Mouse (Mus musculus) lung, embryonic 14.5 days (tissue): ENCODE measurements around the gene Srpr. TPM values are rescaled to one million over a fixed set of nuclear protein-coding genes. Genes with fewer than 3 reads are reported as not detected.

Source experiments
- ATAC-seq: fragments of 200-750 bp; cut with Nextera tagmentation; 2 replicates; pipeline ENCODE4 v1.8.0; 2017; ENCODE audit warnings: mild to moderate bottlenecking, moderate TSS enrichment, moderate library complexity; ENCODE audit not compliant: insufficient read depth
- DNase-seq: peaks from one replicate; pipeline ENCODE4 v3.0.0-alpha.2; 2015
- H3K27ac ChIP-seq: fragments of 300-500 bp; sonication (generic); 2 replicates; pipeline ENCODE4 v1.5.1; 2014; ENCODE audit warnings: low read depth, mild to moderate bottlenecking, moderate library complexity
- H3K27me3 ChIP-seq: fragments of 300-500 bp; sonication (generic); 2 replicates; pipeline ENCODE4 v1.6.1; 2014; ENCODE audit warnings: low read length, control low read depth; ENCODE audit not compliant: insufficient read depth
- H3K36me3 ChIP-seq: fragments of 300-500 bp; sonication (generic); 2 replicates; pipeline ENCODE4 v1.6.1; 2014; ENCODE audit warnings: control low read depth; ENCODE audit not compliant: insufficient read depth
- H3K4me1 ChIP-seq: fragments of 300-500 bp; sonication (generic); 2 replicates; pipeline ENCODE4 v1.6.1; 2014; ENCODE audit warnings: antibody characterized with exemption, control low read depth; ENCODE audit not compliant: insufficient read depth
- H3K4me2 ChIP-seq: fragments of 300-500 bp; sonication (generic); 2 replicates; pipeline ENCODE4 v1.6.1; 2014; ENCODE audit warnings: mild to moderate bottlenecking
- H3K4me3 ChIP-seq: fragments of 300-500 bp; sonication (generic); 2 replicates; pipeline ENCODE4 v1.5.1; 2014; ENCODE audit warnings: low read depth, low read length
- H3K9ac ChIP-seq: fragments of 300-500 bp; sonication (generic); 2 replicates; pipeline ENCODE4 v1.6.1; 2014
- H3K9me3 ChIP-seq: fragments of 300-500 bp; sonication (generic); 2 replicates; pipeline ENCODE4 v1.6.1; 2016; ENCODE audit warnings: low read depth, low read length, control low read depth
- CTCF ChIP-seq: IDR thresholded peaks from 2 replicates; pipeline ENCODE4 v1.5.1; 2016; ENCODE audit warnings: antibody characterized with exemption, low read depth
- WGBS: fragments of 180-500 bp; shearing (Covaris S2); extraction: QIAGEN DNeasy Blood & Tissue Kit; methylation state at CpG from one replicate; pipeline ENCODE4 v1.1.7; 2014; 5-methylcytosine and 5-hydroxymethylcytosine counted together
- polyA plus RNA-seq: library from polyadenylated mRNA; unstranded; fragments of >200 nt; fragmentation: Nextera tagmentation; extraction: Ambion mirVana; gene quantifications from 2 replicates; pipeline ENCODE4 v1.2.1, GENCODE M21; 2014

Gene Srpr
- polyA plus RNA-seq, 1 experiment from 2014 or later: 133 TPM

DNA sequence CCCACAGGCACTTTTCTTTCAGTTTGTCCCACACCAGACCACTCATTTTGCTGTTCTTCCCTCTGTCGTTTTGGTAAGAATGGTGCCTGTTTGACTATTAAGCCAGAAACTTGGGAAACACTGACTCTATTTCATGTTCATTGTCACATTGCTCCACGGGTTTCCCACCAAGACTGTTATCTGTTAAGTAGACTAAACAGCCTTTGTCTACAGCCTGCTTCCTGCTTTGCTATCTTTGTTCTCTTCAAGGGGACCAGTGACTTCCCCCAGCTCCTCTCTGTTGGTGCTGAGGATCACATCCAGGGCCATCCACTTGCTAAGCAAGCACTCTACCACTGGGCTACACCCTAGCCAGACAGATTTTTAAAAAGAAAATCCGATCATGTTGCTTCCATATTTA is 3.6 kb downstream of the Srpr start:
- Histone ChIP-seq H3K4me3 (no peak overlapping the region), H3K36me3 (peaks cover 41% of the 10 kb centered on the region), H3K4me2 (no peak overlapping the region), H3K9me3 (no peaks in the 10 kb centered on the region), H3K4me1 (no peaks in the 10 kb centered on the region), H3K27me3 (no peaks in the 10 kb centered on the region), H3K9ac (no peak overlapping the region), H3K27ac (no peak overlapping the region)
- WGBS: 32% methylated on average over 3 of the region's 3 CpGs
- ATAC-seq (no peak), DNase-seq (no peak)
- TF ChIP-seq CTCF: no peak

GRCm38 (mm10) chr9:35204421-35204820 is 4.4 kb downstream of the Srpr start:
- Histone ChIP-seq H3K36me3 (peaks cover 47% of the 10 kb centered on the region), H3K9me3 (no peaks in the 10 kb centered on the region), H3K4me1 (no peaks in the 10 kb centered on the region), H3K4me3 (no peak overlapping the region), H3K27ac (no peak overlapping the region), H3K4me2 (no peak overlapping the region), H3K27me3 (no peaks in the 10 kb centered on the region), H3K9ac (no peak overlapping the region)
- WGBS: 96% methylated on average over 2 of the region's 2 CpGs
- DNase-seq (no peak), ATAC-seq (no peak)
- no peak for TF ChIP-seq CTCF

DNA sequence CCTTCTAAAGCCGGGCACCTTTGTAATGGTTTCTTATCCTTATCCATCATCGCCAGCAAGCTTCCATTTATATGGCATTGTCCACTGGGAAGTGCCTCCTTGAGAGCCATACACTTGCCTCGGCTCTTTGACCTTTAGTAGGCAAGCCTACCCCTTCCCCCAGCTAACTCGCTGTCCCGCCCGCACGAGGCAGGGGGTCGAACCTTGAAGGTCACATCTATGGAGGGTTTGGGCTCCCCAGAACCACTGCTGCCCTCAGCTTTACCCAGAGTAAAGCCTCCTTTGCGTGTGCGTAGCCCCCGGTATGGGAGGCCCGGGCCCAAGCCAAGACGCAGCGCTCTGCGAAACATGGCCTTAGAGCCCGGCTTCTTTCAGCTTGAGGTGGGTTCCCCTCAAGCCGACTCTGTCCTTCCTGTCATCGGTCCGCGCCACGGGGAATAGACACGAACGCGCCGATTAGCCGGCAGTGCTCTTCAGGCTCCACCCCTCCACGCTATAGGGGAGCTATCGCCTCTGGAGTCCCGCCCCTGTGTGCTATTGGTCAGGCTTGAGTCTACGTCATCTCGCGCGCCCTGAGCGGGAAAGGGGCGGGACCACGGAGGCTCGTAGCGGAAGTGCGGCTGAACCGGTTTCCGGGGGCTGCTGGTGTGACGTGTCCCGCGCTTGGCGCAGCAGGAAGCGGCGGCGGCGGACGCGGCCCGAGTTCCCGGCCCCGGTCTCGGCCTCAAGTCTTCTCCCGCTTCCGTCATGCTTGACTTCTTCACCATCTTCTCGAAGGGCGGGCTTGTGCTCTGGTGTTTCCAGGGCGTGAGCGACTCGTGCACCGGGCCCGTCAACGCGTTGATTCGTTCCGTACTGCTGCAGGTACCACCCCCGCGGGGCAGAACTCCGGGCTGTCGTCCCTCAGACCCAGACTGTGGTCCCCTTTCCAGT is 10.8 kb downstream of the Srpr start, which contains the start of gene Foxred1:
TSS of gene Foxred1 (minus strand) at position 514 of the 933 bp plus-strand sequence.
- TF ChIP-seq CTCF: no peak
- under 1% methylated on average over 72 of the region's 72 CpGs for WGBS
- peak; percentile 100 for ATAC-seq
- 0 out of 2 replicates have a peak, but pooled peaks cover 4% of the 10 kb centered on the region for H3K4me1 ChIP-seq
- DNase-seq: peak; percentile 100
- H3K27ac ChIP-seq: peak within 1 kb of the TSS; percentile 91
- no peaks in the 10 kb centered on the region for H3K27me3 ChIP-seq
- H3K36me3 ChIP-seq: peaks cover 66% of the 10 kb centered on the region
- H3K4me2 ChIP-seq: peak within 1 kb of the TSS; percentile 88
- H3K9ac ChIP-seq: peak within 1 kb of the TSS; percentile 90
- peak within 1 kb of the TSS; percentile 91 for H3K4me3 ChIP-seq
- H3K9me3 ChIP-seq: no peaks in the 10 kb centered on the region

DNA sequence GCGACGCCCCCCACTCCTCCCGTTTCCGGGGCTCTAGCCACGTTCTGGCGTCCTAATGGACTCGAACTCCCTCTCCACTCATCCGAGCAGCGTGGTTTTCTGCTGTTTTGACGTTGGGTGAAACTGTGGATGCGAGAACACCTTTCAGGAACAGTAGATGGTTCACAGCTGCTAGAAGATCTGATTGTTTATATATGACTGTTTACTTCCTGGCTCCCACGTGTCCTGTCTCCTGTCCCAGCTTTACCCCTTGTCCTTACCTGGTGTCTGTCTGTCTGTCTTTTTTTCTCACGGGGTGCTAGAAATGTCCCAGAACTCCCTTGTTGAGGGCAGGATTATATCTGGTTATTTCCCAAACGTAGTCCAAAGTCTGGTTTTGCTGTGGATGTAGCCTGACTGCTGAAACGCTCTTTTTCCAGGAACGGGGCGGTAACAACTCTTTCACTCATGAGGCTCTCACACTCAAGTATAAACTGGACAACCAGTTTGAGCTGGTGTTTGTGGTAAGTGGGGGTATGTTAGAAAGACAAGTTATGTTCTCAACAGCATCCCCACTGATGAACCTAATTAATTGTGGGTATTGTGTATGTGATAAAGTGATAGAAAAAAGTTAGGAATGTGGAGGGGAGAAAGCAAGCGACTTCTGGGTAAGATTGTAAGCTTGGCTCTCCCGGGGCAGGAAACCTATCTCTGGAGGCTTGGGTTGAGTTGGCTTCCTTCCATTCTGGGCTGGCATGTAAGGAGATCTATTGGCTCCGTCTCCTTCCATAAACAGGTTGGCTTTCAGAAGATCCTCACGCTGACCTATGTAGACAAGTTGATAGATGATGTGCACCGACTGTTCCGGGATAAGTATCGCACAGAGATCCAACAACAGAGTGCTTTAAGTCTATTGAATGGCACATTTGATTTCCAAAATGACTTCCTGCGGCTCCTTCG is 11.9 kb downstream of the Srpr start:
- Histone ChIP-seq H3K4me1 (0 out of 2 replicates have a peak, but pooled peaks cover 4% of the 10 kb centered on the region), H3K27me3 (no peaks in the 10 kb centered on the region), H3K9me3 (no peaks in the 10 kb centered on the region), H3K27ac (peak overlapping the region; percentile 54), H3K36me3 (peaks cover 64% of the 10 kb centered on the region), H3K4me3 (peak overlapping the region; percentile 91), H3K9ac (peak overlapping the region; percentile 90), H3K4me2 (peak overlapping the region; percentile 88)
- TF ChIP-seq CTCF: no peak
- WGBS: 25% methylated on average over 26 of the region's 26 CpGs
- DNase-seq: peak; percentile 44
- no peak for ATAC-seq

GRCm38 (mm10) chr9:35217963-35218362 is 18.0 kb downstream of the Srpr start:
- Histone ChIP-seq H3K27me3 (no peaks in the 10 kb centered on the region), H3K4me3 (no peak overlapping the region), H3K9me3 (no peaks in the 10 kb centered on the region), H3K4me2 (no peak overlapping the region), H3K36me3 (peaks cover 78% of the 10 kb centered on the region), H3K27ac (no peak overlapping the region), H3K9ac (no peak overlapping the region), H3K4me1 (no peaks in the 10 kb centered on the region)
- no peak for TF ChIP-seq CTCF
- DNase-seq (no peak), ATAC-seq (no peak)
- 58% methylated on average over 1 of the region's 1 CpGs for WGBS

GRCm38 (mm10) chr9:35223466-35223865 is 23.5 kb downstream of the Srpr start:
- no peak overlapping the region for H3K4me2 ChIP-seq
- no peak for TF ChIP-seq CTCF
- H3K9ac ChIP-seq: no peak overlapping the region
- H3K4me3 ChIP-seq: no peak overlapping the region
- no peak overlapping the region for H3K27ac ChIP-seq
- DNase-seq: no peak
- peaks cover 37% of the 10 kb centered on the region; the same call in 1 of the 2 replicates for H3K36me3 ChIP-seq
- 89% methylated on average over 3 of the region's 3 CpGs for WGBS
- H3K4me1 ChIP-seq: no peaks in the 10 kb centered on the region
- no peaks in the 10 kb centered on the region for H3K9me3 ChIP-seq
- H3K27me3 ChIP-seq: no peaks in the 10 kb centered on the region
- ATAC-seq: no peak
